Mouse (Mus musculus): ENCODE measurements around the gene Adgra1.

GRCm38 (mm10) chr7:139861411-139861810 lies 27.4 kb downstream of the Adgra1 start:
- TF ChIP-seq CTCF (IDR thresholded peaks at IDR 0.05; ENCODE audit: borderline replicate concordance, insufficient read depth, low read depth, low read length) (peak; percentile 64; the same call in 1 of the 2 replicates), POLR2A (IDR thresholded peaks at IDR 0.05; ENCODE audit: borderline replicate concordance, insufficient read depth, low read length) (no peak)

Measured in cerebellum, adult 2 months (tissue).